Mouse (Mus musculus): Measurements from ENCODE around the gene Gm45140.

DNA sequence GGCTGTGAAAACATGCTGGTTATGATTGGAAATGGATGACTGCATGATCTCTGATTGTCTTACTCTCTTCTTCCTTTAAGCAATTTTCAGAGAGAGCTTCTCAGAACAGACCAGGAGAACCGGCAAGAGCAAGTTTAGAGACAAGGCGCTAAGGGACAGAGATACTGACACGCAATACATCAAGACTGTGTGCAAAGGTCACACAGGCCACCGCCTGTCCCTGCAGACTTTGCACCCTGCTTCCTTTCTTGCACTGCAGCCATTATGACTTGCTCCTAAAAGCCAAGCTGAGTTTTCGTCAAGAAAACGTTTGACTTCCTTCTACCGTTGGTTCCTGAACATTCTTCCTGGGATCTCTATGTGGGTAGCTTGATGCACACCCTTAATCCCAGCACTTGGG is 40.0 kb upstream of the Gm45140 start:
- no peak for TF ChIP-seq POLR2A (IDR thresholded peaks at IDR 0.05; ENCODE audit: borderline replicate concordance, extremely low read depth, insufficient read depth, insufficient read length, poor library complexity, severe bottlenecking)
- TF ChIP-seq CTCF (IDR thresholded peaks at IDR 0.05; ENCODE audit: borderline replicate concordance, extremely low read depth, insufficient read depth, insufficient read length), result no peak
